Mouse (Mus musculus) layer of hippocampus, adult 8-10 months (tissue): ENCODE measurements around the gene Sec24c. TPM values are rescaled to one million over a fixed set of nuclear protein-coding genes. Genes with fewer than 3 reads are reported as not detected.
"Not testable (repeated sequence)": the region's sequence is repeated elsewhere in the genome, so short reads cannot be mapped to it uniquely, and the experiment has no call there.

ENCODE experiments used
- DNase-seq, 2 experiments: peaks; one replicate each; pipeline ENCODE4 v3.0.0; 2022; ENCODE audit warnings: low spot score in 2 of 2
- total RNA-seq, 4 experiments: library from RNA; stranded (reverse); gene quantifications; 2 replicates each; pipeline ENCODE4 v1.2.4; 2022

The Sec24c gene
- total RNA-seq, 4 experiments from 2014 or later: 107 to 130 (median 112) TPM

DNA sequence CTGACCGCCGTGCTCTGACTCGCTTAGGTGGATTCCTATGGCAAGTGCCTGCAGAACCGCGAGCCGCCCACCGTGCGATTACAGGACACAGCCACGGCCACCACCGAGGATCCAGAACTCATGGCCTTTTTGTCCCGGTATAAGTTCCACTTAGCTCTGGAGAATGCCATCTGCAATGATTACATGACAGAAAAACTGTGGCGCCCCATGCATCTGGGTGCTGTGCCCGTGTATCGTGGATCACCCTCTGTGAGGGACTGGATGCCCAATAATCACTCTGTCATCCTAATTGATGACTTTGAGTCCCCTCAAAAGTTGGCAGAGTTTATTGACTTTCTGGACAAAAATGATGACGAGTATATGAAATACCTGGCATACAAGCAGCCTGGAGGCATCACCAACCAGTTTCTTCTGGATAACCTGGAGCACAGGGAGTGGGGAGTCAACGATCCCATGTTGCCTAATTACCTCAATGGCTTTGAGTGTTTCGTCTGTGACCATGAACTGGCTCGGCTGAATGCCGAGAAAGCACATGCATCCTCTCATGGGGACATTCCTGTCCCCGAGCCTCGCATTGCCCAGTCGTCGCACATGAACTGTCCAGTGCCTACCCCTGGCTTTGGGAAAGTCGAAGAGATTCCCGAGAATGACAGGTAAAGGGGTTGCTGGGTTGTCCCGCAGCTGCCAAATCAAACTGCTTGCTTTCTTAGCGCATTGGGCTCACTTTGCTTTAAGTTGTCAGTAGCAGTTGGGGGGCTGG lies 21.8 kb downstream of the Sec24c start:
- DNase-seq: no peak

DNA sequence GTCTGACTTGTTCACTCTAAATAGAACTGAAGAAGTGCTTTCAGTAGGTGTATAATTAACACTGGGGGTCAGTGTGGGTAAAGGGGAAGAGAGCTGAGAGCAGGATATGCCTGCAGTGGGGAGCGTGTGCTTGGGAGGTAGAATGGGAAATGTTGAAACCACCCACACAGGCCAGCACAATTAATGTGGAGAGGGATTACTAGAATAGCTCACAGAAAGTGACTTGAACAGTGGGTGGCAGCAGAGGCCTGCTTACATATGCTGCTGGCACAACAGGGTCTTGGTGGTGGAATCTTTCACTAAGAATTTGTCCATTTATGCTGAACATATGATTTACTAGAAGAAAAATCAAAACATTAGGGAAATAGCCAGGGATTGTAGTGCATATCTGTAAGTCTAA lies 22.9 kb downstream of the Sec24c start:
- DNase-seq: peak; percentile 48 to 52

DNA sequence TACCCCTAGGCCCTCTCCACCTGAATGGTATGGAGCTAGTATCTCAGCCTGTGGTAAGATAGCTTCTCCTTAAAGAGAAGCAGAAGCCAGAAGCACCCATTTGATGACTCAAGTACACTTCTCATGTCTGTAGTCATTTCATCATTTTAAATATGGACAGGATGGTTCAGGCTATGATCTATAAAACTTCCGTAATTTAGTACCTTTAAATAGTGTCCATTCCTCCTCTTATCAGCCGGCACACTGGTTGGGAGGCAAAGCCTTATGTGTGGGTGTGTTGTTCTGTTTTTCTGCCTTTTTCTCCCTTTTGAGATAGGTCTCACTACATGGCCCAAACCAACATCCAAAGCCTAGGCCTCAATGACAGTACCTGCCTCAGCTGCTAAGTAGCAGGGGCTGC lies 24.4 kb downstream of the Sec24c start:
- no peak for DNase-seq

DNA sequence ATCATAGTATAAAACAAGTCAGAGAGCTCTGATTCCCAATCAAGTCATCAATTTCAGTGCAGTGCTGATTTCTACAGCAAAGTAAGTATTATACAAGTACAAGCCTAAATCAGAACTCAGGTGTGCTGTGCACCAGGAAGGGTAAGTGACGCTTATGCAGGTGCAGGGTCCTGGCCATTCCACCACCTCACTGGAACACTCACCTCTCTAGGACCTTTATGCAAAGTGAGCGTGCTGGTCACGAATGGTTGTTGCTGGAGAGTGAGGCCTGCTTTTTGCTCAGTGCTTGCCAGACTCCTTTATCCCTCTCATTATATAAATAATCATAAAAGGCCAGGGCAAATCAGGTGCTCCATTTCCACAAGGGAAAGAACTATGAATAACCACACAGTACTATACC lies 26.3 kb downstream of the Sec24c start:
- DNase-seq: no peak

DNA sequence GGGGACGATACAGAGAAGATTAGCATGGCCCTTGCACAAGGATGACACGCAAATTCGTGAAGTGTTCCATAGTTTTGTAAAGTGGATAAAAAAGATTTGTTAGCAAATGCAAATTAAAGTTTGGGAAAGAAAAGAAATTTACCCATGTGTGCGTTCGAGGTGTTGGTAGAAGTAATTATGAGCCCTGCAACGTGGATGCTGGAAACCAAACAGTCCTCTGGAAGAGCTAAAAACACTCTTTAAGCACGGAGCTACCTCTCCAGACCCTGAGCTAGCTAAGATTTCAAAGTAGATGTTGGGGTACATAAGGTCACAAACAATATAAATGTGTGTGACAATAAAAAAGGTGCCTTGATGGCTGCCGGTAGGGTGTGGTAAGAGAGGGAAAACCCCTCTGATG lies 27.4 kb downstream of the Sec24c start:
- DNase-seq: no peak

DNA sequence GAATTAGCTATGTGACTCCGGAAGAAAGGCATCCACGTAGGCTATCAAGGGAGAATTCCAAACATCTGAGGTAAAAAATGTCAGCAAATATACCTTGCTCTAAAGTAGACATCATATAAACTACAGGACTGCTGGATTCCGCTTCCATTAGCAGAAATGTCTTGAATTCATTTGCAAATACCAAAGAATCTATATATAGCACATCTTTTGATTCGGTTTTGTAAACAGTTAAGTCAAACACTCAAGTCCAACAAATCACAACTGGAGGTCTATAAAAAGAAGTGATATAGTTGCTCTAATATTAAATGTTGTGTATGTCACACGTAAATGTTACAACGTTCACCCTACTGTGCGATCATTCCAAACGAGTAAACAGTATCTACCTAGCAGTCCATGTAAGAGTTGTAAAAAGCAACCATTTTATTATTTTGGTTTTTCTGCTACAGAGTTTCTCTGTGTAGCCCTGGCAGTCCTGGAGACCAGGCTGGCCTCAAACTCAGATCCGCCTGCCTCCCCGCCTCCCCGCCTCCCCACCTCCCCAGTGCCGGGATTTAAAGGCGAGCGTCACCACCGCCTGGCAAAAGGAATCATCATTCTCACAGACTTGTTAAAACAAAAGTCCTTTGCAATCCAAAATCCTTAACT lies 28.1 kb downstream of the Sec24c start:
- no peak for DNase-seq

DNA sequence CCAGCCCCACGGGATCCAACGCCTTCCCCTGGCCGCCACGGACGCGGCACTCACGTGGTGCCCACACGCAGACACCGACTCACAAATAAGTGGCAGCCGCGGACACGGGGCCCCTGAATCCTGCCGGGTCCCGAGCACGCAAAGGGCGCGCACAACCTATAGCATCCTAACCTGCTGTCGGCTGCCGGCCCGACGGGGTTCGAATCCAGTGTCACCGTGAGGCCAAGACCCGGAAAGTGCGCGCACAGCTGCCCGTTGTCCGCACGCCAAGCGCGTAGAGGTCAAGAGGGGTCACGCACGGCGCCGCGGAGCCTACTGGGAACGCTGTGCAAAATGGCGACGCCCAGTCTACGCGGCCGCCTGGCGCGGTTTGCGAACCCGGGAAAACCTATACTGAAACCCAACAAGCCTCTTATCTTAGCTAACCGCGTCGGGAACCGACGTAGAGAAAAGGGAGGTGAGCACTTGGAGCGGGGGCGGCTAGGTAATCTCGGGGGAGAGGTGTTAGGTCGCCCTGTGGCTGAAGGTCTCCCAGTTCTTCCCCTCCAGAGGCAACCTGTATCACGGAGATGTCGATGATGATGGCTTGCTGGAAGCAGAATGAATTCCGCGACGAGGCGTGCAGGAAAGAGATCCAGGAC lies 28.8 kb downstream of the Sec24c start, which contains the start of gene Chchd1:
TSS of gene Chchd1 (plus strand) at position 266 of the 641 bp plus-strand sequence.
- DNase-seq: peak; percentile 82 to 91

DNA sequence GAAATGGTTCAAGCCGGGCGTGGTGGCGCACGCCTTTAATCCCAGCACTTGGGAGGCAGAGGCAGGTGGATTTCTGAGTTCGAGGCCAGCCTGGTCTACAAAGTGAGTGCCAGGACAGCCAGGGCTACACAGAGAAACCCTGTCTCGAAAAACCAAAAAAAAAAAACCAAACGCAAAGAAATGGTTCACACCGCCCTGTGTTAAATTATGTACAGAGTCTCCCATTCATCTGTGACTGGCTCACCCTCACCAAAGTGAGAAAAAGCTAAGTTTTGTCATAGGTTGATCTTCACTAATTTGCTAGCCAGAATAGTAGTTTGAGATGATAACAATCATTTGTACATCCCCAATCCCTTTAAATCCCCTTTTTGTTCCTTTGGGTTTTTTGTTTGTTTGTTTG lies 29.4 kb downstream of the Sec24c start:
- not testable (repeated sequence) for DNase-seq

DNA sequence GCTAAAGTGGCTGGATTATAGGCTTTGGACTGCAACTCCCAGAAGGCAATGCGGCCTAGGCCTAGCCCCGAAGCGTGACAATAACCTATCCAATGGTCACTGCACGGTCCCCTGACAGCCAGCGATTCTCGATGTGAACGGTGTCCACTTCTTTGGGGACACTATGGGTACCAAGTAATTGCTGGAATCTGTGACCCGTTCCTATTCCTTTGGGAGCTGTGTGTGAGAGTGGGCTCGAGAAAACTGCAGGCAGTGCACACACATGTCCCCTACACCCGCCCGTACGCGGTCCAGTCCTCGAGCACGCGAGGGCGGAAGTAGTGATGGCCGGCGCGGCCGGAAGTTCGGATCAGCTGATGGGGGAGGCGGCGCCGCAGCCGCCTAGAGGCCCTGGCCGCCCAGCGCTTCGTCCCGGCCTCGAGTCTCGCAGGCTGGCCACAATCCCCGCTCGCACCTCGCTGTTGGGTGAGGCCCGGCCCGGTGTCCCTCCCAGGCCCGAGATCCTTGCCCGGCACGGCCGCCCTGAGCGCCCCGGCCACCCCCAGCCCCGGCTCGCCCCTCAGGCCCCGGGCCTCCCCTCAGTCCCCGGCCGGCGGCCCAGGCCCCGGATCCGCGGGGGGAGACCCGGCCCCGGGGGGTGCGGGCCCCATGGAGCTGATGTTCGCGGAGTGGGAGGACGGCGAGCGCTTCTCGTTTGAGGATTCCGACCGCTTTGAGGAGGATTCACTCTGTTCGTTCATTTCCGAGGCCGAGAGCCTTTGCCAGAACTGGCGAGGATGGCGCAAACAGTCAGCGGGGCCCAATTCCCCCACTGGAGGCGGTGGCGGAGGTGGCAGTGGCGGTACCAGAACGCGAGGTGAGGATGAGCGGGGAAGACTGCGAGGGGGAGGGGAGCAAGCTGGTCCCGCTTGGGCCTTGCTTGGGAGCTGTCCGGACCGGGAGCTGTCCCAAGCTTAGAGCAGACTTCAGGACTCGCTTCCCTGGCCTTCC lies 33.4 kb downstream of the Sec24c start, which contains the start of gene Zswim8:
TSS of gene Zswim8 (plus strand) at position 352 of the 990 bp plus-strand sequence.
- peak; percentile 86 to 90 for DNase-seq

DNA sequence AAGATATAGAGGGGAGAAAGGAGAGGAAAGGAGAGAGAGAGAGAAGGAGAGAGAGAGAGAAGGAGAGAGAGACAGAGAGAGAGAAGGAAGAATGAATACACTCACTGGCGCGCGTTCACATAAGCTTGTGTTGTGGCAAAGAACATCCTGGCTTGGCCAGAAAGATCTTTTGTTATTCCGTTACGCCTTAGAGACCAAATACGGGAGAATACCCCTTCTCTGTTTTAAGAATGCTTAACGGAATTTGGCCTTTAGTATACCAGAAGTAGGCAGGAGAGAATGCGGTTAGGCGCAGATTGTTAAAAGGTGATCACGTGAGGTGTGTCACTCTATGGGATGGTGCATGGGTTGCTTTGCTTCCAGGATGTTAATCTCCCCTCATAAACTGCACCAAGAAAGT lies 34.1 kb downstream of the Sec24c start:
- no peak for DNase-seq

DNA sequence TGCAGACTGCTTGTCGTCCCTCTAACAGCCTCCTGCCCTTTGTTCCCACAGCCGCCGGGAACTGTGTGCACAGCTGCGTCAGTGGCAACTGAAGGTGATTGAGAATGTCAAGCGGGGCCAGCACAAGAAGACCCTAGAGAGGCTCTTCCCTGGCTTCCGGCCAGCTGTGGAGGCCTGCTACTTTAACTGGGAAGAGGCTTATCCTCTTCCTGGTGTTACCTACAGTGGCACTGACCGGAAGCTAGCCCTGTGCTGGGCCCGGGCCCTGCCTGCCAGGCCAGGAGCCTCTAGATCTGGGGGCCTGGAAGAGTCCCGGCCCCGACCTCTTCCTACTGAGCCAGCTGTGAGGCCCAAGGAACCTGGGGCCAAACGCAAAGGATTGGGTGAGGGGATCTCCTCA lies 39.7 kb downstream of the Sec24c start:
- no peak for DNase-seq

DNA sequence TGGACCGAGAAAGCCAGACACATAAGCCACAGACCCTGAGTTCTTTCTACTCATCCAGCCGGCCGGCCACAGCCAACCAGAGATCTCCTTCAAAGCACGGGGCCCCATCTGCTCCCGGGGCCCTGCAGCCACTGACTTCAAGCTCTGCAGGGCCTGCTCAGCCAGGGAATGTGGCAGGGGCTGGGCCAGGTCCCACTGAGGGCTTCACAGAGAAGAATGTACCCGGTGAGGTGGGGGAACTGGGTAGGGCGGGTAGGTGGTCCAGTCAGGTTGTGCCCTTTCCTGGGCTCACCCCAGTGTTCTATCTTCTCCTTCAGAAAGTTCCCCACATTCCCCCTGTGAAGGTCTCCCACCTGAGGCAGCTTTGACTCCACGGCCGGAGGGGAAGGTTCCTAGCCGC lies 44.3 kb downstream of the Sec24c start:
- DNase-seq: no peak

DNA sequence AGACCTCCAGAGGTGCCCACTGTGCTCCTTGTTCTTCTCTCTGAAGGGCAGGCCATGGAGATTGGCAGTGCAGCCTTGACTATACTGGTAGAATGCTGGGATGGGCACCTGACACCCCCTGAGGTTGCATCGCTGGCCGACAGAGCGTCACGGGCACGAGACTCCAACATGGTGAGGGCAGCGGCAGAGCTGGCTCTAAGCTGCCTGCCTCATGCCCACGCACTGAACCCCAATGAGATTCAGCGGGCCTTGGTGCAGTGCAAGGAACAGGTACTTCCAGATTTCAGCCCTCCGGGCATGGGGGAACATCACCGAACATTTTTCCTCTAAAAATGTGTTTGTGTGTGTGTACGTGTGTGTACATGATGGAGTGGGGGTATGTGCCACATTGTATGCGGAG lies 45.7 kb downstream of the Sec24c start:
- no peak for DNase-seq

DNA sequence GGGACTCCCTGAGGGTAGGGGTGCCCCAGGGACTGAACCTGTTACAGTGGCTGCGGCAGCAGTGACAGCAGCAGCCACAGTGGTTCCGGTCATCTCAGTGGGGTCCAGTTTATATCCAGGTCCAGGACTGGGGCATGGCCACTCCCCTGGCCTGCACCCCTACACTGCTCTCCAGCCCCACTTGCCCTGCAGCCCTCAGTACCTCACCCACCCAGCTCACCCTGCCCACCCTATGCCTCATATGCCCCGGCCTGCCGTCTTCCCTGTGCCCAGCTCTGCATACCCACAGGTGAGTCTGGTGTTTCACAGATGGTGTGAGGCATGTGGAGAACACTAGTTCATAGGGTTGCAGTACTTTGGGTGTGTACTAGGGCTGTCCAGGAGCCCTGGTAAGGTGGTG lies 47.3 kb downstream of the Sec24c start:
- DNase-seq: no peak

DNA sequence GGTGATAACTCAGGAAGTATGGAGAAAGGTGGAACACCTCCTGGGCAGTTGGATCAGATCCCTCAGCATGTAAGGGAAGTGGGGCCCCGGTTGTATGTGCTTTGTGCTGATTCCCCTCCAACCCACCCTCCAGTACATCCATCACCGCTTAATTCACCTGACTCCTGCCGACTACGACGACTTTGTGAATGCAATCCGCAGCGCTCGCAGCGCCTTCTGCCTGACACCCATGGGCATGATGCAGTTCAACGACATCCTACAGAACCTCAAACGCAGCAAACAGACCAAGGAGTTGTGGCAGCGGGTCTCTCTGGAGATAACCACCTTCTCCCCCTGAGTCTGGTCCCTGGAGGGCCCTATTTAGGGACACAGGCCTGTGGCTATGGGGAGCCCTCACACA lies 48.9 kb downstream of the Sec24c start:
- no peak for DNase-seq

DNA sequence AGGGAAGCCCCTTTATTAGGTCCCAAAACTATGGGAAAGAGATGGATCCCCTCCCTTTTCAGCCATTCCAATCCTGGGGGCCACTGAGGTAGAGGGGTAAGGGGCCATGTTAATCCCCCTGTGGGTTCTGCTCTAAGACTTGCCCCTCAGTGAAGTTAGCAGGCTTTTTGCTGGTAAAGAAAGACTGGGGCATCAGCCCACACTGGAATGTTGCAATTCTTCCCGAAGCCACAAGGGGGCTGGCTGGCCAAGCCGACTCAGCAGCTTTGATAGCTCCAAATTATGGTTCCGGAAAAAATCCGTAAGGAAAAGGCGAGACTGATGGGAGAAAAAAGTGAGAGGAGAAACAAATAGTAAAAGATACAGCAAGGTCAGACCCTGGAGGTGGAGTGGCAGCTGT lies 49.9 kb downstream of the Sec24c start:
- DNase-seq: peak in 1 of 2 experiments; percentile 70

DNA sequence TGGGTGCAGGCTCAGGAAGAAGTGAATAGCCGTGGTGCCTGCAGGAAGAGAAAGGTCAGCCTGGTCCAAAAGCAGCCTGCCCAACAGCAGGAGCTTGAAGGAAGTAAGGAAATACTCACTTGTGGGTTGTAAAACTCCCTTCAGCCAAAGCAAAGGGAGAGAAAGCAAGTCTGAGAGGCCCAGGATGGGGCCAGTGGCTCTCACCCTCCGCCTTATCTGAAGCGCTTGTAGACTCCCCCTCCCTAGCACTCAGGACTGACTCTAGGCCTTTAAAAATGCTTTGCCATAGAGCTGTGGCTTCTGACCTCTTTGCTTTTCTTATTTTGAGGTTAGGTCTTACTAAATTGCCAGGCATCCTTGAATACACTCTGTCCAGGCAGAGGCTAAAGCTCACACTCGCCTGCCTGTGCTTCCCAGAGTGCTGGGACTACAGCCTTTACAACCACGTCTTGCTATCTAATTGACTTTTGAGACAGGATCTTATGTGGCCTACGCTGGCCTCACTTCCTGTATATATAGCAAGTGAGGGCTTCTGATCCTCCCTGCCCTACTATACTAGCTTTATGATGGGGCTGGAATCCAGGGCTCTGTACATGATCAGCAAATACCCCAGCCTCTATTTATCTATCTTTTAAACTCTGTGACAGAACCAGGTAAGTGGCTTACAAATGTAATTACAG lies 51.7 kb downstream of the Sec24c start:
- DNase-seq: no peak

DNA sequence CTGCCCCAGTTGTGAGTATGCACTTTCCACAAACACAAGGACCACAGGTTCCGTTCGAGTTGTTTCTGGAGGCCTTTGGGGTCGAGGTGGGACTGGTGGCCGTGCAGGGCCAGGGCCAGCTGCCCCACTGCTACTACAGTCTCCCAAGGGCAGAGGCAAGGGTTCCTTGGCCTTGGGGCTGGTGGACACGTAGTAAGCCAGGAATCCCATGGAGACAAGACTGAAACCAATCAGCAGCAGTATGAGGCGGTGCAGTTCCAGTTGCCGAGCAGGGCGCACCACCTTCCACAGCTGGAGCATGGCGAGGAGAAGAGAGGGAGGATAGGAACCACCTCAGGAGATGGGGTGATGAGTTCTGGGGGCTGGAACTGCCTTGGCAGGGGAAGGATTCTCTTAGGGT lies 55.8 kb downstream of the Sec24c start:
- DNase-seq: no peak

DNA sequence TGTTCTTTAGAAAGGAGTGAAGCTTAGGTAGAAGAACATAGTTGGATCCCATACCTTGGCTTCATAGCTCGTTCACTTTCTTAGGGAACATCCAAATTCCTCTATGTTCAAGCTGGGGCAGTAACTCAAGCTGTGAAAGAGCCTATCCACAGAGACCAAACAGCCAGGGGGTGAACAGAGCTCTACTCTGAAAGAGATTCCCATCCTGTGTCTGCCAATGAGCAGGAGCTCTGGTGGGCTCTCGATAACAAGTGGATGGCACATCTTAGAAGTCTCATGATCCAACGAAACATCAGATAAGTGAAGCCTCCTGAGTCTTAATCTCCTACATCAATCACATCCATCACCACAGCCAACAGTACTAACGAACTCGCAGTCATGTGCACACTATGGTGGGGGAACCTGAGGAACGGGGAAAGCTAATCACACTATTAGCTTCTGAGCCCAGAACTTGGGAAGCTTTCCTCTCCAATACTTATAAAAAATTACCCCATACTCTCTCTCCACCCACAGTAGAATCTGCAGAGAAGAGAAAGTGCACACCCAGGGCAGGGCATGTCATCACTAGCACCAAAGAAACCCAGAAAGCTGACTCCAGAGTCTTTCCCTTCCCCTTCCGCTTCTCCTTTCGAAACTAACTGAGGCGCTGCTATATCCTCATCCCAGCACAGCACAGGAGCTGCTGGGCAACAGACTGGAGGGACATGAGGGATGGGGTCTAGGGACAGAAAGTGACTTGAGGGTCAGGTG lies 56.9 kb downstream of the Sec24c start:
- DNase-seq: no peak
